12 mouse cellular contexts compared by ENCODE assay signal in the genomic region with DNA sequence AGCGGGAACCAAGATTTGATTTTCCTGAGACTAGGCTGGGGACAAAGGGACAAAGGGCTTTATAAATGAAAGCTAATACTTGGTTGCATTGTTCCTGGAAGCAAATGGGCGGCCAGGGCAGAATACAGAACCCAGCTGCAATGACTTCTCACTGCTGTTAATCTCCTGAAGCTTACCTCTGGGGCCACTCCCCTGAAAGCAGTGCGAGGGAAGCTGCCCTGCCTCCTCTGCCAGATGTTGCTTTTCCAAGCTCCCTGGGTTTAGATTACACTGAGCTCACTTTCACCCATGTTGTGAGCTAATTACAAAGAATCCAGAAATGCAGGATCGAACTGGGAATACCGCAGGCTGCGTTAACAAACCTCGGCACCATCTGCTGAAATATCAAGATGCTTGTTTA.
DNase-seq lines count a peak whose midpoint lies in the region; ATAC-seq and TF ChIP-seq lines count a peak whose summit lies in the region.
"Had no signal": no experiment of that assay in that cellular context is flagged by ENCODE, and none has a peak within 500 bp of the region (broad histone marks: within the 10 kb centered on the region; RNA-seq: fewer than 3 reads in every experiment).

No protein-coding gene starts in this region.

- peak; percentile 31 for DNase-seq in embryo, embryonic 10 days (ENCODE audit: low spot score)
- DNase-seq in embryonic facial prominence, embryonic 14.5 days (ENCODE audit: low spot score), result peak; percentile 69
- peak; percentile 14 for DNase-seq in hindbrain, postnatal 0 days (ENCODE audit: low spot score)
- peak; percentile 20 for DNase-seq in neural tube, embryonic 10.5 days (ENCODE audit: extremely low spot score, low spot score)
- DNase-seq in urinary bladder, postnatal 4 days (ENCODE audit: low spot score in 2 of 2), result no peak
- no peak for DNase-seq in heart, adult 9 months (ENCODE audit: low spot score in 2 of 2)
- DNase-seq in frontal cortex, postnatal 36 days (ENCODE audit: low spot score in 2 of 2), result no peak
- DNase-seq: left cerebral cortex, postnatal 4 days; thymus, postnatal 25 days had no signal

- no peak for TF ChIP-seq CTCF in hindbrain, postnatal 0 days (IDR thresholded peaks at IDR 0.05; ENCODE audit: low read depth)

- no peak overlapping the region for H3K27ac ChIP-seq in embryonic facial prominence, embryonic 14.5 days (replicated peaks; ENCODE audit: low read depth, low read length)
- no peak overlapping the region for H3K27ac ChIP-seq in hindbrain, postnatal 0 days
- H3K27ac ChIP-seq: layer of hippocampus, adult 2 months; lung, embryonic 15.5 days had no signal

- 14% methylated on average over 7 of the region's 7 CpGs for WGBS in embryonic facial prominence, embryonic 14.5 days
- WGBS in hindbrain, postnatal 0 days, result 38% methylated on average over 7 of the region's 7 CpGs

- no peaks in the 10 kb centered on the region for H3K4me1 ChIP-seq in embryonic facial prominence, embryonic 14.5 days (ENCODE audit: control insufficient read depth, insufficient read depth, low read length)
- H3K4me1 ChIP-seq in hindbrain, postnatal 0 days (ENCODE audit: insufficient read depth, low read length), result no peaks in the 10 kb centered on the region
- H3K4me1 ChIP-seq: lung, embryonic 15.5 days had no signal

- no peak overlapping the region for H3K4me2 ChIP-seq in embryonic facial prominence, embryonic 14.5 days (ENCODE audit: low read depth, low read length)
- no peak overlapping the region for H3K4me2 ChIP-seq in hindbrain, postnatal 0 days (ENCODE audit: low read depth, low read length)
- H3K4me2 ChIP-seq: lung, embryonic 15.5 days had no signal

- no peak overlapping the region for H3K4me3 ChIP-seq in embryonic facial prominence, embryonic 14.5 days (ENCODE audit: low read depth, low read length)
- H3K4me3 ChIP-seq in hindbrain, postnatal 0 days (ENCODE audit: low read length), result no peak overlapping the region
- H3K4me3 ChIP-seq: layer of hippocampus, adult 2 months; lung, embryonic 15.5 days had no signal

- no peaks in the 10 kb centered on the region for H3K36me3 ChIP-seq in embryonic facial prominence, embryonic 14.5 days (ENCODE audit: control insufficient read depth, insufficient read depth, low read length)
- no peaks in the 10 kb centered on the region for H3K36me3 ChIP-seq in hindbrain, postnatal 0 days (ENCODE audit: insufficient read depth, low read length)
- H3K36me3 ChIP-seq: lung, embryonic 15.5 days had no signal

- H3K9ac ChIP-seq in embryonic facial prominence, embryonic 14.5 days (ENCODE audit: low read depth, low read length), result no peak overlapping the region
- no peak overlapping the region for H3K9ac ChIP-seq in hindbrain, postnatal 0 days (replicated peaks; ENCODE audit: low read length)
- H3K9ac ChIP-seq: lung, embryonic 15.5 days had no signal

- H3K9me3 ChIP-seq in embryonic facial prominence, embryonic 14.5 days (ENCODE audit: control insufficient read depth, low read length), result no peaks in the 10 kb centered on the region
- H3K9me3 ChIP-seq in hindbrain, postnatal 0 days (ENCODE audit: low read length), result no peaks in the 10 kb centered on the region
- H3K9me3 ChIP-seq: lung, embryonic 15.5 days had no signal

- ATAC-seq in embryonic facial prominence, embryonic 14.5 days (ENCODE audit: low read depth), result peak; percentile 88
- no peak for ATAC-seq in hindbrain, postnatal 0 days
- ATAC-seq: intestine, embryonic 16.5 days had no signal

- H3K27me3 ChIP-seq in embryonic facial prominence, embryonic 14.5 days (replicated peaks; ENCODE audit: control insufficient read depth, insufficient read depth, low read length), result no peaks in the 10 kb centered on the region
- no peaks in the 10 kb centered on the region for H3K27me3 ChIP-seq in hindbrain, postnatal 0 days (ENCODE audit: insufficient read depth, low read length)
- H3K27me3 ChIP-seq: lung, embryonic 15.5 days had no signal

Comparison
In these comparisons a context has a peak if more than half of its experiments do, and no peak if none do; other contexts are left out.
1. DNase-seq: peak in embryo, embryonic 10 days (single experiment), embryonic facial prominence, embryonic 14.5 days (single experiment), hindbrain, postnatal 0 days (single experiment) and neural tube, embryonic 10.5 days (single experiment); none in urinary bladder, postnatal 4 days (0 of 2), heart, adult 9 months (0 of 2) and frontal cortex, postnatal 36 days (0 of 2).